Mouse (Mus musculus): ENCODE results near the gene Smim24. TPM values are rescaled to one million over a fixed set of nuclear protein-coding genes. Genes with fewer than 3 reads are reported as not detected.

Smim24 gene
- polyA plus RNA-seq, 1 experiment from 2014 or later: 2.9 TPM

- H3K9ac ChIP-seq: 0 out of 2 replicates have a peak overlapping the region, but pooled peaks have one; percentile 3
- peaks cover 59% of the 10 kb centered on the region for H3K4me1 ChIP-seq
- no peaks in the 10 kb centered on the region for H3K9me3 ChIP-seq
- H3K36me3 ChIP-seq: peaks cover 43% of the 10 kb centered on the region
- peak overlapping the region; percentile 71 for H3K27ac ChIP-seq
- no peak overlapping the region for H3K4me2 ChIP-seq
- no peaks in the 10 kb centered on the region for H3K27me3 ChIP-seq
- WGBS: 74% methylated on average over 5 of the region's 5 CpGs
- H3K4me3 ChIP-seq: no peak overlapping the region
- no peak for ATAC-seq (ENCODE audit: insufficient number of reproducible peaks, low FRiP score, low TSS enrichment, low read depth)
Measured at GRCm38 (mm10) chr10:81396749-81397148, 3.9 kb downstream of the Smim24 start.

- Histone ChIP-seq H3K36me3 (peaks cover 61% of the 10 kb centered on the region), H3K4me2 (no peak overlapping the region), H3K27ac (no peak overlapping the region), H3K27me3 (no peaks in the 10 kb centered on the region), H3K4me3 (no peak overlapping the region), H3K4me1 (peaks cover 67% of the 10 kb centered on the region), H3K9me3 (no peaks in the 10 kb centered on the region), H3K9ac (0 out of 2 replicates have a peak overlapping the region, but pooled peaks have one; percentile 10)
- 65% methylated on average over 5 of the region's 5 CpGs for WGBS
- no peak for ATAC-seq (ENCODE audit: insufficient number of reproducible peaks, low FRiP score, low TSS enrichment, low read depth)
Measured at GRCm38 (mm10) chr10:81399296-81399695, 6.4 kb downstream of the Smim24 start.

- no peak for ATAC-seq (ENCODE audit: insufficient number of reproducible peaks, low FRiP score, low TSS enrichment, low read depth)
- peaks cover 70% of the 10 kb centered on the region for H3K4me1 ChIP-seq
- no peak overlapping the region for H3K9ac ChIP-seq
- no peaks in the 10 kb centered on the region for H3K27me3 ChIP-seq
- H3K4me2 ChIP-seq: no peak overlapping the region
- H3K27ac ChIP-seq: no peak overlapping the region
- H3K36me3 ChIP-seq: peaks cover 66% of the 10 kb centered on the region
- WGBS: 81% methylated on average over 18 of the region's 18 CpGs
- no peaks in the 10 kb centered on the region for H3K9me3 ChIP-seq
- no peak overlapping the region for H3K4me3 ChIP-seq
Measured at GRCm38 (mm10) chr10:81399798-81400308, 7.0 kb downstream of the Smim24 start.

- Histone ChIP-seq H3K27ac (peak overlapping the region; percentile 93; the same call in 1 of the 2 replicates), H3K9ac (no peak overlapping the region), H3K36me3 (peaks cover 71% of the 10 kb centered on the region), H3K27me3 (no peaks in the 10 kb centered on the region), H3K4me1 (peaks cover 67% of the 10 kb centered on the region), H3K4me3 (no peak overlapping the region), H3K9me3 (no peaks in the 10 kb centered on the region), H3K4me2 (no peak overlapping the region)
- ATAC-seq (ENCODE audit: insufficient number of reproducible peaks, low FRiP score, low TSS enrichment, low read depth): no peak
- WGBS: 56% methylated on average over 22 of the region's 22 CpGs
Measured at GRCm38 (mm10) chr10:81400371-81401204, 7.7 kb downstream of the Smim24 start.

GRCm38 (mm10) chr10:81401205-81401520 lies 8.3 kb downstream of the Smim24 start:
- H3K9me3 ChIP-seq: no peaks in the 10 kb centered on the region
- H3K36me3 ChIP-seq: peaks cover 77% of the 10 kb centered on the region
- 28% methylated on average over 10 of the region's 10 CpGs for WGBS
- peak overlapping the region; percentile 93 for H3K27ac ChIP-seq
- H3K4me3 ChIP-seq: no peak overlapping the region
- no peak overlapping the region for H3K9ac ChIP-seq
- no peaks in the 10 kb centered on the region for H3K27me3 ChIP-seq
- ATAC-seq (ENCODE audit: insufficient number of reproducible peaks, low FRiP score, low TSS enrichment, low read depth): no peak
- H3K4me1 ChIP-seq: peaks cover 66% of the 10 kb centered on the region
- no peak overlapping the region for H3K4me2 ChIP-seq

GRCm38 (mm10) chr10:81401521-81402226 lies 8.8 kb downstream of the Smim24 start:
- WGBS: 7% methylated on average over 18 of the region's 18 CpGs
- Histone ChIP-seq H3K9ac (0 out of 2 replicates have a peak overlapping the region, but pooled peaks have one; percentile 10), H3K4me2 (peak overlapping the region; percentile 30), H3K36me3 (peaks cover 80% of the 10 kb centered on the region), H3K4me1 (peaks cover 66% of the 10 kb centered on the region), H3K4me3 (peak overlapping the region; percentile 5; the same call in 1 of the 2 replicates), H3K27ac (peak overlapping the region; percentile 93), H3K9me3 (no peaks in the 10 kb centered on the region), H3K27me3 (no peaks in the 10 kb centered on the region)
- ATAC-seq (ENCODE audit: insufficient number of reproducible peaks, low FRiP score, low TSS enrichment, low read depth): peak; percentile 90

GRCm38 (mm10) chr10:81402227-81402765 lies 9.4 kb downstream of the Smim24 start:
- peak overlapping the region; percentile 30 for H3K4me2 ChIP-seq
- ATAC-seq (ENCODE audit: insufficient number of reproducible peaks, low FRiP score, low TSS enrichment, low read depth): no peak
- no peaks in the 10 kb centered on the region for H3K27me3 ChIP-seq
- WGBS: 16% methylated on average over 7 of the region's 7 CpGs
- H3K27ac ChIP-seq: peak overlapping the region; percentile 93
- H3K4me1 ChIP-seq: peaks cover 70% of the 10 kb centered on the region
- H3K36me3 ChIP-seq: peaks cover 81% of the 10 kb centered on the region
- H3K9ac ChIP-seq: 0 out of 2 replicates have a peak overlapping the region, but pooled peaks have one; percentile 10
- H3K9me3 ChIP-seq: no peaks in the 10 kb centered on the region
- peak overlapping the region; percentile 5; the same call in 1 of the 2 replicates for H3K4me3 ChIP-seq

GRCm38 (mm10) chr10:81403511-81403910 lies 10.7 kb downstream of the Smim24 start:
- Histone ChIP-seq H3K9me3 (no peaks in the 10 kb centered on the region), H3K4me3 (no peak overlapping the region), H3K9ac (0 out of 2 replicates have a peak overlapping the region, but pooled peaks have one; percentile 17), H3K4me2 (no peak overlapping the region), H3K27ac (peak overlapping the region; percentile 93), H3K36me3 (peaks cover 81% of the 10 kb centered on the region), H3K4me1 (peaks cover 75% of the 10 kb centered on the region), H3K27me3 (no peaks in the 10 kb centered on the region; the same call in 1 of the 2 replicates)
- no peak for ATAC-seq (ENCODE audit: insufficient number of reproducible peaks, low FRiP score, low TSS enrichment, low read depth)
- WGBS: 59% methylated on average over 10 of the region's 10 CpGs

- H3K4me1 ChIP-seq: peaks cover 81% of the 10 kb centered on the region
- H3K27me3 ChIP-seq: no peaks in the 10 kb centered on the region; the same call in 1 of the 2 replicates
- 21% methylated on average over 9 of the region's 9 CpGs for WGBS
Measured at GRCm38 (mm10) chr10:81404082-81404481, 11.2 kb downstream of the Smim24 start.

GRCm38 (mm10) chr10:81404720-81405119 lies 11.9 kb downstream of the Smim24 start:
- Histone ChIP-seq H3K27me3 (no peaks in the 10 kb centered on the region; the same call in 1 of the 2 replicates), H3K36me3 (peaks cover 75% of the 10 kb centered on the region), H3K4me1 (peaks cover 87% of the 10 kb centered on the region), H3K4me2 (no peak overlapping the region), H3K9ac (no peak overlapping the region), H3K4me3 (no peak overlapping the region), H3K9me3 (no peaks in the 10 kb centered on the region), H3K27ac (peak overlapping the region; percentile 62; the same call in 1 of the 2 replicates)
- WGBS: 54% methylated on average over 18 of the region's 18 CpGs
- ATAC-seq (ENCODE audit: insufficient number of reproducible peaks, low FRiP score, low TSS enrichment, low read depth): no peak

More at GRCm38 (mm10) chr10:81404082-81404481, 11.2 kb downstream of the Smim24 start:
- H3K9ac ChIP-seq: no peak overlapping the region
- no peak overlapping the region for H3K4me2 ChIP-seq
- H3K36me3 ChIP-seq: peaks cover 82% of the 10 kb centered on the region
- no peak overlapping the region for H3K27ac ChIP-seq
- H3K9me3 ChIP-seq: no peaks in the 10 kb centered on the region
- H3K4me3 ChIP-seq: no peak overlapping the region
- ATAC-seq (ENCODE audit: insufficient number of reproducible peaks, low FRiP score, low TSS enrichment, low read depth): no peak

GRCm38 (mm10) chr10:81405588-81406201 lies 12.8 kb downstream of the Smim24 start:
- Histone ChIP-seq H3K4me3 (no peak overlapping the region), H3K27ac (no peak overlapping the region), H3K4me2 (no peak overlapping the region), H3K4me1 (peaks cover 90% of the 10 kb centered on the region), H3K9me3 (no peaks in the 10 kb centered on the region), H3K9ac (no peak overlapping the region), H3K27me3 (no peaks in the 10 kb centered on the region; the same call in 1 of the 2 replicates), H3K36me3 (peaks cover 70% of the 10 kb centered on the region)
- WGBS: 50% methylated on average over 13 of the region's 13 CpGs
- no peak for ATAC-seq (ENCODE audit: insufficient number of reproducible peaks, low FRiP score, low TSS enrichment, low read depth)
